Mouse (Mus musculus): ENCODE results near the gene Morc4. TPM values are rescaled to one million over a fixed set of nuclear protein-coding genes. Genes with fewer than 3 reads are reported as not detected.

The Morc4 gene
- polyA plus RNA-seq, 1 experiment from 2014 or later = 16.8 TPM

- H3K36me3 ChIP-seq (ENCODE audit: control insufficient read depth, insufficient read depth, low read length) = no peaks in the 10 kb centered on the region
- no peaks in the 10 kb centered on the region for H3K9me3 ChIP-seq (ENCODE audit: control insufficient read depth, low read length)
- H3K4me2 ChIP-seq (ENCODE audit: low read length) = peak overlapping the region; percentile 48
- no peak overlapping the region for H3K9ac ChIP-seq (ENCODE audit: low read length)
- peaks cover 0 to 4% of the 10 kb centered on the region in 2 experiments; a peak in 1 of 4 replicates for H3K4me1 ChIP-seq (ENCODE audit: control insufficient read depth in 2 of 2, insufficient read depth in 2 of 2, low read length in 2 of 2)
- 67% methylated on average over 7 of the region's 7 CpGs for WGBS
- no peaks in the 10 kb centered on the region for H3K27me3 ChIP-seq (ENCODE audit: control insufficient read depth, insufficient read depth, low read length)
- no peak overlapping the region for H3K4me3 ChIP-seq (ENCODE audit: control insufficient read depth in 1 of 2, insufficient read depth in 1 of 2, low read depth in 1 of 2, low read length in 2 of 2)
- H3K27ac ChIP-seq (replicated peaks in 1 of 2; ENCODE audit: control insufficient read depth in 1 of 2, insufficient read depth in 1 of 2, low read depth in 2 of 2, low read length in 2 of 2) = no peak overlapping the region
- ATAC-seq (ENCODE audit: insufficient number of reproducible peaks, insufficient read depth, low FRiP score, low read depth) = no peak
These were observed 96.3 kb downstream of the Morc4 start for GRCm38 (mm10) chrX:139775084-139775612.

- no peaks in the 10 kb centered on the region for H3K36me3 ChIP-seq (ENCODE audit: control insufficient read depth, insufficient read depth, low read length)
- no peak overlapping the region for H3K27ac ChIP-seq (replicated peaks in 1 of 2; ENCODE audit: control insufficient read depth in 1 of 2, insufficient read depth in 1 of 2, low read depth in 2 of 2, low read length in 2 of 2)
- peaks cover 0 to 4% of the 10 kb centered on the region in 2 experiments; a peak in 1 of 4 replicates for H3K4me1 ChIP-seq (ENCODE audit: control insufficient read depth in 2 of 2, insufficient read depth in 2 of 2, low read length in 2 of 2)
- peak overlapping the region in 1 of 2 experiments; percentile 0; a peak in 1 of 4 replicates for H3K4me3 ChIP-seq (ENCODE audit: control insufficient read depth in 1 of 2, insufficient read depth in 1 of 2, low read depth in 1 of 2, low read length in 2 of 2)
- no peaks in the 10 kb centered on the region for H3K9me3 ChIP-seq (ENCODE audit: control insufficient read depth, low read length)
- ATAC-seq (ENCODE audit: insufficient number of reproducible peaks, insufficient read depth, low FRiP score, low read depth) = no peak
- H3K9ac ChIP-seq (ENCODE audit: low read length) = no peak overlapping the region
- H3K4me2 ChIP-seq (ENCODE audit: low read length) = peak overlapping the region; percentile 48
- no peaks in the 10 kb centered on the region for H3K27me3 ChIP-seq (ENCODE audit: control insufficient read depth, insufficient read depth, low read length)
- 24% methylated on average over 18 of the region's 18 CpGs for WGBS
These were observed 97.0 kb downstream of the Morc4 start for GRCm38 (mm10) chrX:139774309-139775083.

Other genes starting within 250 kb of the Morc4 start
- gene Tbc1d8b, start 186.7 kb downstream of the Morc4 start, polyA plus RNA-seq (2014; fragmentation: Nextera tagmentation; extraction: Ambion mirVana) = 2.1 and 2.7 TPM in 2 replicates
- 0.45 TPM in 1 of 2 replicates, not detected in the other for gene Gm15013, start 157.2 kb downstream of the Morc4 start, polyA plus RNA-seq (2014; fragmentation: Nextera tagmentation; extraction: Ambion mirVana)
- not detected in 2 replicates for gene Ripply1, start 89.3 kb downstream of the Morc4 start, polyA plus RNA-seq (2014; fragmentation: Nextera tagmentation; extraction: Ambion mirVana)
- 0.09 TPM in 1 of 2 replicates, not detected in the other for gene Cldn2, start 70.8 kb downstream of the Morc4 start, polyA plus RNA-seq (2014; fragmentation: Nextera tagmentation; extraction: Ambion mirVana)
- gene Rbm41, start 126.9 kb upstream of the Morc4 start, polyA plus RNA-seq (2014; fragmentation: Nextera tagmentation; extraction: Ambion mirVana) = 6.2 and 6.7 TPM in 2 replicates
- gene Nup62cl, start 191.0 kb upstream of the Morc4 start, polyA plus RNA-seq (2014; fragmentation: Nextera tagmentation; extraction: Ambion mirVana) = 0.86 and 1.8 TPM in 2 replicates
- gene Pih1h3b, start 191.2 kb upstream of the Morc4 start, polyA plus RNA-seq (2014; fragmentation: Nextera tagmentation; extraction: Ambion mirVana) = not detected in 2 replicates

All from heart, embryonic 14.5 days (tissue).